Mouse (Mus musculus) stomach, embryonic 16.5 days (tissue): ENCODE results near the gene Renbp. TPM values are rescaled to one million over a fixed set of nuclear protein-coding genes. Genes with fewer than 3 reads are reported as not detected.

Source experiments
- ATAC-seq: fragments of 200-750 bp; cut with Nextera tagmentation; 2 replicates; pipeline ENCODE4 v1.8.0; 2017; ENCODE audit warnings: moderate number of reproducible peaks, moderate TSS enrichment; ENCODE audit not compliant: insufficient read depth, low FRiP score
- H3K27ac ChIP-seq: fragments of 300-500 bp; sonication (generic); 2 replicates; pipeline ENCODE4 v1.5.1; 2014; ENCODE audit warnings: low read length
- H3K27me3 ChIP-seq: fragments of 300-500 bp; sonication (generic); 2 replicates; pipeline ENCODE4 v1.6.1; 2014; ENCODE audit warnings: low read length, control low read depth, mixed read lengths; ENCODE audit not compliant: control insufficient read depth, insufficient read depth
- H3K36me3 ChIP-seq: fragments of 300-500 bp; sonication (generic); 2 replicates; pipeline ENCODE4 v1.6.1; 2014; ENCODE audit warnings: low read length; ENCODE audit not compliant: control insufficient read depth, insufficient read depth
- H3K4me1 ChIP-seq: fragments of 300-500 bp; sonication (generic); 2 replicates; pipeline ENCODE4 v1.6.1; 2014; ENCODE audit warnings: low read length, control low read depth, mixed read lengths; ENCODE audit not compliant: control insufficient read depth, insufficient read depth
- H3K4me2 ChIP-seq: fragments of 300-500 bp; sonication (generic); 2 replicates; pipeline ENCODE4 v1.6.1; 2014; ENCODE audit warnings: low read depth, low read length, mixed read lengths
- H3K4me3 ChIP-seq: fragments of 300-500 bp; sonication (generic); replicated peaks from 2 replicates; pipeline ENCODE4 v1.5.1; 2014; ENCODE audit warnings: mild to moderate bottlenecking, low read length
- H3K9ac ChIP-seq: fragments of 300-500 bp; sonication (generic); 2 replicates; pipeline ENCODE4 v1.6.1; 2014; ENCODE audit warnings: low read length
- H3K9me3 ChIP-seq: fragments of 300-500 bp; sonication (generic); replicated peaks from 2 replicates; pipeline ENCODE4 v1.6.1; 2016; ENCODE audit warnings: low read length, control low read depth; ENCODE audit not compliant: control insufficient read depth
- WGBS: fragments of 180-500 bp; shearing (Covaris S2); extraction: QIAGEN DNeasy Blood & Tissue Kit; methylation state at CpG from one replicate; pipeline ENCODE4 v1.1.7; 2014; 5-methylcytosine and 5-hydroxymethylcytosine counted together
- polyA plus RNA-seq: library from polyadenylated mRNA; unstranded; fragments of >200 nt; fragmentation: Nextera tagmentation; extraction: Ambion mirVana; gene quantifications from 2 replicates; pipeline ENCODE4 v1.2.1, GENCODE M21; 2015

The Renbp gene
- polyA plus RNA-seq, 1 experiment from 2014 or later, result 65.5 TPM

- peak; percentile 82 for ATAC-seq
- Histone ChIP-seq H3K4me2 (peak within 1 kb of the TSS; percentile 55), H3K4me1 (peaks cover 11% of the 10 kb centered on the region; the same call in 1 of the 2 replicates), H3K27me3 (no peaks in the 10 kb centered on the region; the same call in 1 of the 2 replicates), H3K27ac (peak within 1 kb of the TSS; percentile 99), H3K36me3 (no peaks in the 10 kb centered on the region), H3K4me3 (peak within 1 kb of the TSS; percentile 71), H3K9me3 (no peaks in the 10 kb centered on the region), H3K9ac (peak within 1 kb of the TSS; percentile 85)
- 14% methylated on average over 58 of the region's 58 CpGs for WGBS
Measured at GRCm38 (mm10) chrX:73966248-73967176, 35.9 kb upstream of the Renbp start, which contains the start of gene Hcfc1. Hcfc1 (minus strand) TSS chrX:73966357.

DNA sequence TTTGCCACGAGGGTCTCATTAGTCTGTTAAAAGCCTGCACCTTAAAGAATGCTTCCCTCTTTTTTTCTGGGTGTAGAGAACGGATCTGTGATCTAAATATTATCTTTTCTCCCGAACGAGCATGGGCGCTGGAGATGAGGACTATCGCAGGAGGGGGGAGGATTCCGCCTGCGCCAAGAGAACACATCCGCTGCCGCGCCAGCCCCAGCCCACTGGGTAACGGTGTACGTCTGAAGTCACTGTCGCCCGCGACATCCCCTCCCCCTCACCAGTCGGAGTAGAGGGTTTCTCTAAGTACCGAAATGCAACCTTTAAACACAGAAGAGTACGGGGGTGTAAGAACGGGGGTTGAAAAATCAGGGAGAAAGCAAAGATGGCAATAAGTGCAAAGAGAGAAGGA lies 34.7 kb upstream of the Renbp start:
- peak overlapping the region; percentile 71 for H3K4me3 ChIP-seq
- ATAC-seq, result no peak
- 22% methylated on average over 20 of the region's 20 CpGs for WGBS
- H3K36me3 ChIP-seq, result no peaks in the 10 kb centered on the region
- H3K4me2 ChIP-seq, result peak overlapping the region; percentile 55
- no peaks in the 10 kb centered on the region; the same call in 1 of the 2 replicates for H3K27me3 ChIP-seq
- H3K27ac ChIP-seq, result peak overlapping the region; percentile 99
- H3K9ac ChIP-seq, result peak overlapping the region; percentile 85
- H3K9me3 ChIP-seq, result no peaks in the 10 kb centered on the region
- H3K4me1 ChIP-seq, result peaks cover 11% of the 10 kb centered on the region; the same call in 1 of the 2 replicates

GRCm38 (mm10) chrX:73964363-73964762 lies 33.7 kb upstream of the Renbp start:
- Histone ChIP-seq H3K4me3 (peak overlapping the region; percentile 71), H3K4me2 (peak overlapping the region; percentile 55), H3K9ac (peak overlapping the region; percentile 85), H3K27ac (peak overlapping the region; percentile 66; the same call in 1 of the 2 replicates), H3K36me3 (no peaks in the 10 kb centered on the region), H3K27me3 (no peaks in the 10 kb centered on the region; the same call in 1 of the 2 replicates), H3K9me3 (no peaks in the 10 kb centered on the region), H3K4me1 (peaks cover 11% of the 10 kb centered on the region; the same call in 1 of the 2 replicates)
- no peak for ATAC-seq
- WGBS, result 27% methylated on average over 3 of the region's 3 CpGs

GRCm38 (mm10) chrX:73954988-73955387 lies 24.3 kb upstream of the Renbp start:
- Histone ChIP-seq H3K27me3 (no peaks in the 10 kb centered on the region), H3K9ac (no peak overlapping the region), H3K9me3 (no peaks in the 10 kb centered on the region), H3K36me3 (peaks cover 12% of the 10 kb centered on the region), H3K4me2 (no peak overlapping the region), H3K4me1 (no peaks in the 10 kb centered on the region), H3K4me3 (no peak overlapping the region), H3K27ac (no peak overlapping the region)
- 91% methylated on average over 6 of the region's 6 CpGs for WGBS
- no peak for ATAC-seq

DNA sequence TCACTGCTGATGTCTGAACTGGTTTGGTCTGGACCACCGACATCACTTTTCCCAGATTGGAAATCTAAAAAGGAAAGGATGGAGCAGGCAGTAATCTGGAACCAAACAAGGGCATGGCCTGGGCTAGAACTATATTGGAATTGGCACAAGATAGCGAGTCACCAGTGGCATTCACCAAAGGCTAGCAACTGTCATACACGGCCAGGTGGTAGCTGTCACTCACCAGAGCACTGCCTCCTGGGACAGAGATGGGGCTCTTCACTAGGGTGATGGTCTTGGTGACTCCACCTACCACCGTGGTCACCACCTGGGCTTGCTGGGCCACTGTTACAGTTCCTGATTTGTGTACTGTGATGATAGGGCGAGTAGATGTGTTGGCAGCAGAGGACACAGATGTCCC lies 22.0 kb upstream of the Renbp start:
- no peaks in the 10 kb centered on the region for H3K4me1 ChIP-seq
- no peaks in the 10 kb centered on the region for H3K27me3 ChIP-seq
- no peak overlapping the region for H3K4me3 ChIP-seq
- WGBS, result 87% methylated on average over 5 of the region's 5 CpGs
- no peak for ATAC-seq
- H3K4me2 ChIP-seq, result no peak overlapping the region
- peaks cover 15% of the 10 kb centered on the region for H3K36me3 ChIP-seq
- no peak overlapping the region for H3K27ac ChIP-seq
- H3K9ac ChIP-seq, result no peak overlapping the region
- H3K9me3 ChIP-seq, result no peaks in the 10 kb centered on the region

- WGBS, result 90% methylated on average over 10 of the region's 10 CpGs
- no peaks in the 10 kb centered on the region for H3K27me3 ChIP-seq
- no peaks in the 10 kb centered on the region for H3K4me1 ChIP-seq
- H3K27ac ChIP-seq, result no peak overlapping the region
- ATAC-seq, result no peak; the same call in 1 of the 2 replicates
- no peaks in the 10 kb centered on the region for H3K9me3 ChIP-seq
- H3K36me3 ChIP-seq, result peaks cover 8% of the 10 kb centered on the region; the same call in 1 of the 2 replicates
- H3K4me2 ChIP-seq, result no peak overlapping the region
- H3K4me3 ChIP-seq, result no peak overlapping the region
- H3K9ac ChIP-seq, result no peak overlapping the region
Measured at GRCm38 (mm10) chrX:73949341-73949740, 18.7 kb upstream of the Renbp start.

GRCm38 (mm10) chrX:73948647-73949046 lies 18.0 kb upstream of the Renbp start:
- no peaks in the 10 kb centered on the region for H3K4me1 ChIP-seq
- peak; percentile 47 for ATAC-seq
- 30% methylated on average over 4 of the region's 4 CpGs for whole genome bisulfite sequencing
- no peak overlapping the region for H3K4me3 ChIP-seq
- H3K27ac ChIP-seq, result peak overlapping the region; percentile 27; the same call in 1 of the 2 replicates
- no peaks in the 10 kb centered on the region for H3K9me3 ChIP-seq
- H3K36me3 ChIP-seq, result 0 out of 2 replicates have a peak, but pooled peaks cover 3% of the 10 kb centered on the region
- H3K9ac ChIP-seq, result no peak overlapping the region
- no peak overlapping the region for H3K4me2 ChIP-seq
- no peaks in the 10 kb centered on the region for H3K27me3 ChIP-seq

DNA sequence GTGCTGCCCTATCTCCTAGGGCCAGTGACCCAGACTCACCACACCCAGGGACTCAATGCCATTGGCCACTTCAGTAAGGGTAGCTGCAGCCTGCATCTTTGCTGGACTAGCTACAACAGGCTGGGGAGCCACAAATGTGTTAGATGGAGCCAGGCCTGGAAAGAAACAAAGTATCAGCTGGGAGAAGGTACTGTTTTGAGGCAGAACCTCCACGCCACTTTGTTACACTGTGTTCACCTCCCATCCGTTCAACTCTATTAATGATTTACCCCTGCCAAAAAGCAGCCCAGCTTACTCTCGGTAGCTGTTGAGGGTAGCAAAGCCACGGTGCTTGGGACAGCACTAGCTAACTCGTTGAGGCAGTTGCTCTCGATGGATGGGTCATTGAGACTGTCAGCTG lies 16.2 kb upstream of the Renbp start:
- Histone ChIP-seq H3K27ac (no peak overlapping the region), H3K4me2 (no peak overlapping the region), H3K9me3 (no peaks in the 10 kb centered on the region), H3K4me3 (no peak overlapping the region), H3K27me3 (no peaks in the 10 kb centered on the region), H3K9ac (no peak overlapping the region), H3K36me3 (0 out of 2 replicates have a peak, but pooled peaks cover 3% of the 10 kb centered on the region), H3K4me1 (no peaks in the 10 kb centered on the region)
- no peak for ATAC-seq
- 71% methylated on average over 6 of the region's 6 CpGs for WGBS

DNA sequence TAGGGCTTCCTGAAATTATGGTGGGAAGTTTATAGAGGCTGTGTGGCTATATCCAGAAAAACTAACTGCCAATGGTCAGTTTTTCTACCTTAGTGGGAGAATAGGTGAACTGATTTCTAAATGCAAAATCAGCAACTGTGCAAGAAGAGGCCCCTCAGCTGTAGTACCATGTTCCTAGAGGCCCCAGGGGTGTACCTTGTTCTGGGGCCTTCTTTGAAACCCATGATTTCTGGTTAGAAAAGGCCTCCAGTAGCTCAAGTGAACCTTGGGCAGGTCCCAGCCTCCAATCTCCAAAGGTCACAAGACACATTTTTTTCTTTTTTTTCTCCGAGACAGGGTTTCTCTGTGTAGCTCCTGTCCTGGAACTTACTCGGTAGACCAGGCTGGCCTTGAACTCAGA lies 11.6 kb upstream of the Renbp start:
- no peaks in the 10 kb centered on the region for H3K27me3 ChIP-seq
- no peak overlapping the region for H3K27ac ChIP-seq
- H3K9me3 ChIP-seq, result no peaks in the 10 kb centered on the region
- no peak overlapping the region for H3K9ac ChIP-seq
- no peaks in the 10 kb centered on the region for H3K36me3 ChIP-seq
- ATAC-seq, result no peak
- H3K4me1 ChIP-seq, result no peaks in the 10 kb centered on the region
- no peak overlapping the region for H3K4me2 ChIP-seq
- no peak overlapping the region for H3K4me3 ChIP-seq
- 71% methylated on average over 2 of the region's 2 CpGs for WGBS
